Mouse (Mus musculus) Muller cell, postnatal 12 days (primary cell): Measurements from ENCODE around the gene Cdk8.

Experiments
- DNase-seq: peaks from one replicate; pipeline ENCODE4 v3.0.0-alpha.2; 2015; ENCODE audit errors: inconsistent ontology term

The Cdk8 gene

GRCm38 (mm10) chr5:146232816-146233215 lies 1.8 kb downstream of the Cdk8 start:
- no peak for DNase-seq

- no peak for DNase-seq
These were observed 3.3 kb downstream of the Cdk8 start for GRCm38 (mm10) chr5:146234336-146234735.

GRCm38 (mm10) chr5:146238274-146238673 lies 7.2 kb downstream of the Cdk8 start:
- DNase-seq = no peak

GRCm38 (mm10) chr5:146240771-146241170 lies 9.7 kb downstream of the Cdk8 start:
- DNase-seq = no peak

- no peak for DNase-seq
These were observed 10.2 kb downstream of the Cdk8 start for GRCm38 (mm10) chr5:146241202-146241601.

- no peak for DNase-seq
These were observed 14.2 kb downstream of the Cdk8 start for GRCm38 (mm10) chr5:146245193-146245592.

- DNase-seq = no peak
These were observed 14.8 kb downstream of the Cdk8 start for GRCm38 (mm10) chr5:146245646-146246370.

- no peak for DNase-seq
These were observed 15.4 kb downstream of the Cdk8 start for GRCm38 (mm10) chr5:146246386-146246785.

- no peak for DNase-seq
These were observed 16.7 kb downstream of the Cdk8 start for GRCm38 (mm10) chr5:146247709-146248108.

- DNase-seq = peak; percentile 59
These were observed 17.7 kb downstream of the Cdk8 start for GRCm38 (mm10) chr5:146248746-146249145.

GRCm38 (mm10) chr5:146250369-146251075 lies 19.5 kb downstream of the Cdk8 start:
- no peak for DNase-seq

- DNase-seq = peak; percentile 49
These were observed 20.8 kb downstream of the Cdk8 start for GRCm38 (mm10) chr5:146251663-146252429.

GRCm38 (mm10) chr5:146253644-146254043 lies 22.6 kb downstream of the Cdk8 start:
- DNase-seq = no peak

- DNase-seq = no peak
These were observed 29.0 kb downstream of the Cdk8 start for GRCm38 (mm10) chr5:146260003-146260402.

GRCm38 (mm10) chr5:146265934-146266591 lies 35.0 kb downstream of the Cdk8 start:
- no peak for DNase-seq

GRCm38 (mm10) chr5:146267776-146268175 lies 36.7 kb downstream of the Cdk8 start:
- no peak for DNase-seq

- no peak for DNase-seq
These were observed 39.6 kb downstream of the Cdk8 start for GRCm38 (mm10) chr5:146270593-146270992.

- DNase-seq = no peak
These were observed 40.6 kb downstream of the Cdk8 start for GRCm38 (mm10) chr5:146271662-146272061.

GRCm38 (mm10) chr5:146273096-146273495 lies 42.1 kb downstream of the Cdk8 start:
- DNase-seq = peak; percentile 74

GRCm38 (mm10) chr5:146274420-146275045 lies 43.5 kb downstream of the Cdk8 start:
- DNase-seq = no peak

GRCm38 (mm10) chr5:146277513-146277912 lies 46.5 kb downstream of the Cdk8 start:
- no peak for DNase-seq
